Mouse (Mus musculus) left cerebral cortex, adult 18-20 months (tissue): ENCODE results near the gene Tbxa2r. TPM values are rescaled to one million over a fixed set of nuclear protein-coding genes. Genes with fewer than 3 reads are reported as not detected.

Experiments used
- DNase-seq, 2 experiments: peaks; one replicate each; pipeline ENCODE4 v3.0.0; 2021 to 2022; ENCODE audit warnings: low spot score in 2 of 2, mixed read lengths in 1 of 2
- total RNA-seq, 2 experiments: library from RNA; stranded (reverse); gene quantifications; 2 replicates each; pipeline ENCODE4 v1.2.3; 2021

The Tbxa2r gene
- total RNA-seq, 2 experiments from 2014 or later, result 1.1 to 1.5 TPM

DNA sequence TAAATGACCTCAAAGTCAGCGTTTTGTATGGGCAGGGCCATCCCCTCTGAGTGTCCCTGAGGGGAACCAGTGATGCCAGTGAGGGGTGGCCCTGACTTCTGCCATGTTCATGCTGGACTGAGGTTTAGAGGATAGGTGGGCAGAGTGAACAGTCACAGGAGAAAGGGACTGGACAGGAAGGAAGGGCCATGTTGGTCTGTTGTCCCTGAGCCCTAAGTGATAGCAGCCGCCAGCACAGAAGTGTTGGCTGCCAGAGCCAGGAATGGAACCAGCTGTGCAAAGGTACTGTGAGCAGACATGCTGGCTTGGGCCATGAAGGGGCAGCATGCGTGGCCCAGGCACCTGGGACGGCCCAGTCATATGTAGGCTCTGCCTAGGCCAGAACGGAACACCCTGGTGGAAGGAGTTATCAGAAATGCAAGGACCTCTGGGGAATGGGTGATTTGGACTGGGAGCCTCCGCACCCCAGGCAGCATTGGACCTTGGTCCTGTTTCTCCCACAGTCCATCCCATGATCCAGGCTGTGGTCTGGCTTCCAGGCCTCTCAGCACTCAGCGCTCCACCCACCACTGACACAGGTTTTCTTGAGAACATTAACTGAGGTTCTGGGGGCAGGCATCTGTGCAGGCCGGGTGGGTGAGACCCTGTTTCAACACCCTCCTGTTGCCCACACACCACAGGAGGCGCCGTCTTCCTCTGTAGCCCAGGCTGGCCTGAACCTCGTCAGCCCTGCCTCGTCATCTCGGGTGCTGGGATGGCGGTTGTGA is 28.8 kb upstream of the Tbxa2r start:
- DNase-seq, result no peak

DNA sequence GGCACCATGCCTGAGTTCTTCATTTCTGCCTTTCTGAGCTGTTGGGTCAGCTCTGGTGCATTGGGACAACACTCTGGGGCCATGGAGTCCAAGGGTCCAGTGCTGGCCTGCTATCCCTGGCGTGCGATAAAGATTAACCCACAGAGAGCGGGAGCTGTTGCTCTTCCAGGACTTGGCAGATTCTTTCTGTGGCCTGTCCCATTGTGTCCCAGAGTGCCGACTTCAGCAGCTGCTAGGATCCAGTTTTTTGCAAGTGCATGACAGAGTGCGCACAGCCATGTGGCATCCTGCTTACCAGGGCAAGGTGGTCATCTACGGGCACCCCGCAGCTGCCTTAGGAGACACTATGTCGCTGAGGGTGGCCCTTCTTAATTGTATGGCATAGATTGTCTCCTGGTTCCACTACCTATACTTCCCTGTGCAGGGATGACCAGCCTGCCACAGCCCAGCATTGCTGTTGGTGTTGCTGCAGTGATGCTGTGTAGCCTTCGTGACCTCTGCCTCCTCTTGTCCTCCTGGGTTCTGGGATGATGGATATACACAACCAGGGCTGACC is 28.1 kb upstream of the Tbxa2r start:
- no peak for DNase-seq

DNA sequence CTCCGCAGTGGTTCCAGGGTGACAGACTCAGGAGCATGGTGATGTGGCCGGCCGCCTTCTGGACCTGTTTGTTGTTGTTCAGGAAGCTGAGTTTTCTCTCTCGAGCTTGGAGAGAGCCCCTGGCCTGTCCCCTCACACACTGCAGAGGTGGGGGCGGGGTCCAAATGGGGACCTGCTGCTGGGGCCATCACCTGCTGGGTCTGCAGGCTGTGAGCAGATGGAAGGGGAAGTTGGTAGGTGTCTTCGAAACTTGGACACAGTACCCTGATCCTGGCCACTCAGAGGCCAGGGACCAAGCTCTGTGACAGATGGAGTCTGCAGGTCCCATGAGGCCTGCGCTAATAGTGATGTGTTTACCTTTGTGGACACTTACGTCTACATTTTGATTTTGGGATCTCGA is 27.2 kb upstream of the Tbxa2r start:
- DNase-seq, result no peak

DNA sequence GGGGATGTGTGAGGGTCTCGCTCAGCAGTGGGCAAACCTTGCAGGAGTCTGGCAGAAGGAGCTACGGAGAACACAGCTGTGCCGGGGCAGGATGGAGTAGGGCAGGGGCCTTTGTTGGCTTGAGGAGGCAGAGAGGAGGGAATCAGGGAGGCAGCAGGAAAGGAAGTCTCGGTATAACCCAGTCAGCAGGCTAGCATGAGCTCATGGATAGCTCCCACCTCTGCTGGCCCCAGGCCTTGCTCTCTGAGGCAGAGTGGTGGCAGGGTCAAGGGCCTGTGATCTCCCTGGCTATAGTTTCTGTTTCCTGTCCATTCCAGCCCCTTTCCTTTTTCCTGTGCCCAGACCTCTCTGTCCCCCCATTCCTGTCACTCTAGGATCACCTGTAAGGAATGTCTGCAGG is 26.2 kb upstream of the Tbxa2r start:
- DNase-seq, result no peak

DNA sequence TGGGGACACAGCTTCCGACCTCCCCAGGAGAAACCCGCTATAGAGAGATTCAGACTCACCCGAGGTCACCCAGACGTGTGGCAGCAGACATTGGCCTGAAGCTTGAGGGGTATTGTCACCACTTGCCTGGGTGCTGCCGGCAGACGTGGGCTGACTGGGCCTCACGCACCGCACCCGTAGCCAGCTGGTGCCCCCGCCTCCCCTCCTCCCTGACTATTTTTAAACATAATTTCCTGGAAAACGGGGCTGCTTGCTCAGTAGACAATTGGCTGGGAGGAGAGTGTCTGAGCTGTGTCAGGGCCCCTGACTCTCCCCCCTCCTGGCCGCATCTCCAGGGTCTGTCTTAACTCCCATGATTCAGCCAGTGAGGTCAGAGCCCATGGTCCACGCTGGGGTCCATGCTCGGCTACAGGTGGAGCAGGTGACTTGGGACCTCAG is 25.7 kb upstream of the Tbxa2r start:
- peak; percentile 76 to 87 for DNase-seq

DNA sequence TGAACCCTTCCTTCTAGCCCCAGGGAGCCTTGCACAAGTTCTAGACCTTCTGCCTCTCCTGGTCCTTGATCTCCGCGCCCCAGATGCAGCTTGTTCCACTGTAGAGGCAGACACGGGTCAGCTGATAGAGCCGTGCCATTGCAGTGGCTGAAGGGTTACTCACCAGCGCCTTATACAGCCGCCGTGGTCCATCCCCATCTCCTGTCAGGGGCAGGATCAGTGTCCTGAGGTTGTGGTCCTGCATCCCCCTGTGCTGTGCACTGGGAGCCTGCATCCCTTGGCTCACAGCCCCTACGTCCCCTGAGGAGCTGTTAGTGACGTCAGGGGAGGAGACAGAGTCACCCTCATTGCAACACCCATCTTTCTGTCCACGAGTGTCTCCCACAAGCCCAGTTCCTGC is 25.3 kb upstream of the Tbxa2r start:
- DNase-seq, result no peak

DNA sequence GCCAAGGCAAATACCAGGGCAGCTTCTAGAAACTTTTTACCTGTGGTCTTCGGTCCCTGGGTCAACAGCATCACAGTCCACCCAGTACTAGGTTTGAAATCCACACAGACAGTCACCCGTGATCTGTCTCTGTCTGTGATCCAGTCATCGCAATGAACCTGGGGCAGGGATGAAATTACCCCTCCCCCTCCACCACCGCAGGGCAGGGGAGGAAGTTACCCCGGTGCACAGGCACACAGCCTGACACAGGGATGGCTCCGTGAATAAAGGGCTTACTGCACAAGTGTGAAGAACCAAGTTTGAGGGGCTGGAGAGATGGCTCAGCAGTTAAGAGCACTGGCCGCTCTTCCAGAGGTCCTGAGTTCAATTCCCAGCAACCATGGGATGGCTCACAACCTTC is 24.8 kb upstream of the Tbxa2r start:
- DNase-seq, result no peak

DNA sequence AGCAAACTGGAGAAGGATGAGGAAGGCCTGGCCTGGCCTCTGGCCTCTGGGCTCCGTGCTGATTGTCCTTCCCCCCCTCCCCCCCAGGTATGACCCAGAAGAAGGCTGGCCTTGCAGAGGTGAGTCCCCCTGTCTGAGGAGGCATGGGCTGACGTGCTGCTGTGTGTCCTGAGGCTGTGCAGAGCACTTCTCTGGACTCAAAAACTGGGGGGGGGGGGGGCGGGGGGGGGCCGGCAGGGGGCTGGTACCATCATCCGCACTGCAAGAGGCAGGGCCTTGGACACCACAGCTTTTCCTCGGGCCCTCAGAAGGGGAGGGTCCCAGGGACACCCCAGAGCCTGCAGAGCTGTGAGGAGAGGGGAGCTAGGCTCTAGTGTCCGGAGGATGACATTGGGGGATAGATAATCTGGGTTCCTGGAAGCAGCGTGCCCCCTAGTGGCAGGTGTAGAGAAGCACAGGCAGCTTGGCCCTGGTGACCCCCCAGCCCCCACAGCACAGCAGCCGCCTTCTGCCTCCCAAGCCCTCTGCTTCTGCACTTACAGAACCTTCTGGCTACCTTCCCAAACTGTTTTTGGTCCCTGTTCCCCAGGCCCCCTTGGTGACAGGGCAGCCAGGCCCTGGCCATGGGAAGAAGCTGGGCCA is 23.8 kb upstream of the Tbxa2r start:
- DNase-seq, result peak in 1 of 2 experiments; percentile 55

DNA sequence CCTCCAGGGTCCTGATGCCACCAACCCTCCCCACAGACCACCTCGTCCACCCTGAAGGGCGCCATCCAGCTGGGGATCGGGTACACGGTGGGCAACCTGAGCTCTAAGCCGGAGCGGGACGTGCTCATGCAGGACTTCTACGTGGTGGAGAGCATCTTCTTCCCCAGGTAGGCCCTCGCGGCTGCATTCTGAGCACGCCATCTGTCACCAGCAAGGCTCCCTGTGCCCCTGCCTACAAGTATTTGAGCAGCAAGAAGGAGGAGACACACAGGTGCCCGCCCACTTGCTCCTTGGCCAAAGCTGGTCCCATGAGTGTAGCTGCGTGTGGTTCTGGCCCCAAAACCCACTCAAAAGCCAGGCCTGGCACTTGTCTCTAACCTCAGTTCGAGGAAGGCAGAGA is 22.9 kb upstream of the Tbxa2r start:
- peak in 1 of 2 experiments; percentile 26 for DNase-seq

DNA sequence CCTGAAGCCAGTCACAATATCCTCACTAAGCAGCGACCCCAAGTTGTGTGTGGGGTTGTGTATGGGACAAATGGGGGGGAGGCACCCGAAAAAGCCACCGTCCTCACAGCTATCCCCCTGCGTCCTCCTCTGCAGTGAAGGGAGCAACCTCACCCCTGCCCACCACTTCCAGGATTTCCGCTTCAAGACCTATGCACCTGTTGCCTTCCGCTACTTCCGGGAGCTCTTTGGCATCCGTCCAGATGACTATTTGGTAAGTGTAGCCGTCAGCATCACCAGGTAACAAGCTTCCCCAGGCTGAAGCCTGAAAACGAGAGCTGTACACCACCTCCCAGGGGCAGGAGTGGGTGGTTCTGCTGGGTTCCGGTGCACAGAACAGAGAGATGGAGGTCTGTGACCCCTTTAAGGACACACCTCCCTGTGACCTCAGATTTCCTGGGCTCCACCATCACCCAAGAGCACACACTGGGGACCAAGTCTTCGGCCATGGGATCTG is 22.3 kb upstream of the Tbxa2r start:
- DNase-seq, result no peak

DNA sequence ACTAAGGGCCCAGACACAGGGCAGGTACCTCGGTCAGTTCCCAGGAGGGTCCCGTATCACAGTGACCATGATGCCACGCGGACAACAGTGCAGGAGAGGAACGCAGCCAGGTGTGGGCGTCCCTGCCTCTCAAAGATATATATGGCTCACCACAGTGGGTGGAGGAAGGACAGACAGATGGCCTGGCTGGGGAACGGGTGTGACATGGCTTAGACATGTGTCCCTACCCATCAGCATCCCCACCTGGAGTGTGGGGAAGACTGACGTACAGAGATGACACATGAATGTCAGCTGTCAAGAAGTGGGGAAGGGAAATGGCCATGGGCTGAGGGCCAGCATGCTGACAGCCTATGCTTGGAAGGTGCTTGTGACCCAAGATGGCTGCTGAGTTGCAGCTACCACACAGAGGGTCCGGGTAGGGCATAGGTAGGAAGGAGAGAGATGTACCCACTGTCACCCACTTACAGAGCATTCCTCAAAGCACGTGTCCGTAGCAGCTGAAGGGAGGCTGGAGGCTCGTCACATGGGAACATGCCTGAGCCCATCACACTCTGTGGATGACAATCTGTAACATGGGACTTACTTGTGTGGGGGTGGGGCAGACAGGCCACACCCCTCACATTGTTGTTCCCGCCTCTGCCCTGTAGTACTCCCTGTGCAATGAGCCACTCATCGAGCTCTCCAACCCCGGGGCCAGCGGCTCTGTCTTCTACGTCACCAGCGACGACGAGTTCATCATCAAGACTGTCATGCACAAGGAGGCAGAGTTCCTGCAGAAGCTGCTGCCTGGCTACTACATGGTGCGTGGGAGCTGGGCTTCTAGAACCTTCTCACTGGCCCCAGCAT is 21.5 kb upstream of the Tbxa2r start:
- peak; percentile 69 to 77 for DNase-seq

DNA sequence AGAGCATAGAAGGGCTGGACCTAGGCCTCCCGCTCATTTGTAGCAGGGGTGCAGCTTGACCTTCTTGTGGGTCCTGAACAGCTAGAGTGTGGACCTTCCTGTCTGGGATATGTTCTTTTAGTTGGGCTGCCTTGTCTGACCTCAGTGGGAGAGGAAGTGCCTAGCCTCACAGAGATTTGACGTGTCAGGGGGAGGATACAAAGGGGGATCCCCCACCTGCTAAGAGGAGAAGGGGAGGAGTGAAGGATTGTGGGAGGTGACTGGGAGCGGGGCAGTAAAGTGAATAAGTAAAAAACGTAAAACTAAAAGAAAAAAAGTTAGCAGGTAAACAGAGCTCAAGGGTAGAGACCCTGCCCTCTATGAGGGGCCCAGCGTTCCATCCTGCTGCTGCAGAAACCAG is 19.0 kb upstream of the Tbxa2r start:
- DNase-seq, result no peak

DNA sequence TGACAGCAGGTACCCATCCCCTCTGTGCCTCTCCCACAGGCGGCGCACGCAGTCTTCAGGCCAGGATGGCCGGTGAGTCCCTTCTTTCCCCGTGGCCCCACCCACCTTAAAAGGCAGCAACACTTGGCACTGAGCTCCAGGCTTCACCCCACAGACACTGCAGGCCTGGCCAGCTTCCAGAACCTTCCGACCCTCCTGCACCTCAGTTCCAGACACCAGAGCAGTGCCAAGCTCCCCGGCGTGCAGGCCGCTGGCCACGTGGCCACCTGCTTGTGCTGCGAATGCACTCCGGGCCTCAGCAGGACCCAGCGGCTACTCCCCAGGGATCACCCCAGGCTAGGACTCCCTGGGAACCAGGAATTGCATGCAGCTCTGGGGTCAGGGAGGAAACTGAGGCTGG is 14.9 kb upstream of the Tbxa2r start:
- no peak for DNase-seq

DNA sequence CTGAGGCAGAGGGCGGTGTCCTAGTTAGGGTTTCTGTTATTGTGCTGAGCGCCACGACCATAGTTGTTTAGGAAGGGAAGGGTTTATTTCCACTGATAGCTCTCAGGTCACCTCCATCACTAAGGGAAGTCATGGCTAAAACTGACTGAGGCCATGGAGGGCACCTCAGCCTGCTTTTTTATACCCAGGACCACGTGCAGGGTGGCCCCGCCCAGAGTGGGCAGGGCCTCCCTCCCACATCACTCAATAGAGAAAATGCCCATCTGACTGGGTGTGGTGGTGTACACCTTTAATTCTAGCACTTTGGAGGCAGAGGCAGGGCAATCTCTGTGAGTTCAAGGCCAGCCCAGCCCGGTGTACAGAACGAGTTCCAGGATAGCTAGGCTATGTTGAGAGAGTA is 14.3 kb upstream of the Tbxa2r start:
- DNase-seq, result no peak

DNA sequence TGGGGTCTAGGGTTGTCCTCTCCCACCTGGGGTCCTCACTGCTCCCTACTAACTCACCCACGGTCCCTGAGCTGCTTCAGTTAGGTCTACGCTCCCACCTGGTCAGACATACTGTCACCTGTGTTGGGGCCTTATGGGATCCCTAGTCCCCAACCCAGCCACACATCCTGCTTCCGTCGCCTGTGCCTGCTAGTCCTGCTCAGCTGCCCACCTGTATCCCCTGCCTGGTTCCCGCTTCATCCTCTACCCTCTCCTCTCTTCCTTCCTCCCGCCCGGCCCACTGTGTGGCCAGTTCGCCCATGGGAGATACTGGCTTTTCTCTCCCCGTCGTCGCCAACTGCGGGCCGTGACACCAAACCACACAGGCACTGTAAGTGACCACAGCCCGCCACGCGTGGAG is 12.9 kb upstream of the Tbxa2r start:
- DNase-seq, result no peak

DNA sequence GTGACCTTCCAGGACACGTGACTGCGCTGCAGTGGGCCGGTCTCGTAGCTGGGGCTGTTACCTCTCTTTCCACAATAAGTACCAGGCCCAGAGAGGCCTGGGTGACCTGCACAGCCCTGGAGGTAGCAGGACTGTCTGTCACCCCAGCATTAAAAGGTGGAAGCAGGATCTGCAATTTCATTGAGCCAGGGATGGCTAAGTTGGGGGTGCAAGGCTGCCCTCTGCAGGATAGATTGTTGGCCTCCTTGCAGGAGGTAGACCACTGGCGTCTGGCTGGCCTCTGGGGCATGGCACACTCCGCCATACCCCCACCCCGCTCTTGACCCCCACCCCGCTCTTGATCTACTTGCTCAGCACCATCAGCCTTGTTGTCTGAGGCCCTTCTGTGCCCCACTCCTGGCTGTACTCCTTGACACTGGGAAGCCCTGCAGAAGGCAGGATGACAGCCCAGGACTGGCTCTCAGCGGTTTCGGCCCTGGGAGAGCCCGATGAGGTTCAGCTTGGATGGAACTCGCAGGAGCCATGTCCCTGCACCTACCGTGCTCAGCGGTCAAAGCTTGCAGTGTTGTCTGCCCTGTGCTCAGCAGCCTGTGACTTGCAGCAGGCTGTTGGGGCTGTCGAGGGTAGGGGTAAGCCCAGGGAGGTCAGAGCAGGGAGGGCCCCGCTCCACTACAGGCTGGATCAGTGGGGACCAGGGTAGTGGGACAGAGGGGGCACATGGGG is 12.0 kb upstream of the Tbxa2r start:
- DNase-seq, result no peak

DNA sequence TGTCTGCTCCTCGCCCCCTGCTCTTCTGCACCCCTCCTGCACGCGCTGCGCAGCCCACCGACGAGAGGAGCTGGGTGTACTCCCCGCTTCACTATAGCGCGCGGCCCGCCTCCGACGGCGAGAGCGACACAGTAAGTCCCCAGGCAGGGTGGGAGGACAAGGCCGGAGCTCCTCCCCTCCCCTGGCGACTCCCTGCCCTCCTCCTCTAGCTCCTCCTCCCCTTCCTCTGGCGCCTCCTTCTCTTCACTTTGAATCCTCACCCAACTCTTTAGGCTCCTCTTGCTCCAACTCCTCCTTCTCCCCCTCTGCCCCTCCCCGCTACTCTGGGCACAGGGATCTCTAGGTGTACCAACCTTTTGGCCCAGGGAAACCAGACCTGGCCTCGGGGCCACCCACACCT is 11.3 kb upstream of the Tbxa2r start:
- no peak for DNase-seq

DNA sequence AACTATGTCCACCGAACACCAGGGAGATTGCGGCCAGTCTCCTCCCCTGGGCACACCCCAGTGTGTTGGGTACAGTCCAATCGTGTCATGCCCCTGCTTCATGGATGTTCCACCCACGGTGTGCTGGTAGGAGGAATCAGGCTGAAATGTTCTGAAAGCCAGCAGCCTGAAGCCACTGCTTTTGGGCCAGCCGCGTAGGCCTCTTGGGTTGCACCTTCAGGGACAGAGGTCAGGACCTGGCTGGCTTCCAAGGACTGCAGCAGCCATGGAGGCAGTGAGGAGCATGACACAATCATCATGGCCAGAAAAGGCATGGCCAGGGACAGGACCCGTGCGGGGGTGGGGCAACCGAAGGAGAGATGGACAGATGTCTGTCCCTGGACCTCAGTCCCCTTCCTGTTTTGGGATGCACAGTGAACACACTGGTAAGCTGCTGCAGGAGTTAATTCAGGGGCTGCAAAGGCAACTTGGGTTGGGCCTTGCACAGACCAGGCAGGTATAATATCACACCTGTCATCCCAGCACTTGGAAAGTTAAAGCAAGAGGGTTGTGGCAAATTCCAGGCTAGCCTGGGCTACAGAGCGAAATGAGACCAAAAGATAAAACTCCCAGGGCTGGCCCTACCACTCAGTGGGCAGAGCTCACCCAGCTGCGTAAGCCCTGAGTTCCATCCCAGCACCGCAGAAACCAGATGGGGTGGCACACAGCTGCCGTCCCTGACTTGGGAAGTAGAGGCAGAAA is 9.8 kb upstream of the Tbxa2r start:
- no peak for DNase-seq

DNA sequence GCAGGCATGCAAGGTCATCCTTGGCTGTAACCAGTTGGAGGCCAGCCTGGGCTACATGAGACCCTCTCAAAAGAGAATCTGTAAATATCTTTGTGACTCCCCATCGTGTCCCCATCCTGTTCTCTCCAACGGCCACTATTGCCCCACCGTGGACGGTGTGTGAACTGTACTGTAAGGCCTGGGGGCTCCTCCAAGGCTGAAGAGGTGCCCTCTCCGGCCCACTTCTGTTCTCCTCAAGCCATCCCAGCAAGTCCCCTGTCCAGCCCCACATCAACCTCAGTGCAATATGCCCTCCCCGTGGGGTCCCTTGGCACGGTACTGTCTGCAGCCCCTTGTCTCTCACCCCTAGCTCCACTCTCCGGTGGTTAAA is 9.2 kb upstream of the Tbxa2r start:
- DNase-seq, result no peak
